Mouse (Mus musculus) ES-Bruce4 (cell line): ENCODE results near the gene Fbxl21.

Experiments used
- CTCF ChIP-seq: IDR thresholded peaks from one replicate; pipeline ENCODE4 v1.8.1; 2011; ENCODE audit warnings: low read depth, low read length
- EP300 ChIP-seq: IDR thresholded peaks from 2 replicates; pipeline ENCODE4 v1.6.1; 2011; ENCODE audit warnings: low read depth, low read length; ENCODE audit not compliant: insufficient read depth
- POLR2A ChIP-seq: IDR thresholded peaks from one replicate; pipeline ENCODE4 v1.8.1; 2011; ENCODE audit warnings: low read length; ENCODE audit not compliant: insufficient read depth

GRCm38 (mm10) chr13:56527846-56528245, 5.6 kb downstream of the Fbxl21 start:
- no peak for TF ChIP-seq EP300
- no peak for TF ChIP-seq CTCF
- no peak for TF ChIP-seq POLR2A
